Mouse (Mus musculus) liver, adult 2 months (tissue): Measurements from ENCODE around the gene Oxld1. TPM values are rescaled to one million over a fixed set of nuclear protein-coding genes. Genes with fewer than 3 reads are reported as not detected.

Experiments used
- DNase-seq: peaks from one replicate; pipeline ENCODE4 v3.0.0-alpha.2; 2011; ENCODE audit warnings: low read depth, low spot score; ENCODE audit errors: extremely low read depth
- H3K27ac ChIP-seq: fragments of 200-500 bp; replicated peaks from 2 replicates; pipeline ENCODE4 v1.5.1; 2012; ENCODE audit warnings: low read depth, mild to moderate bottlenecking, control low read depth, inconsistent platforms, low read length; ENCODE audit not compliant: insufficient read depth
- H3K27me3 ChIP-seq: fragments of 200-500 bp; 2 replicates; pipeline ENCODE4 v1.6.1; 2012; ENCODE audit warnings: mild to moderate bottlenecking, moderate library complexity, low read length, inconsistent platforms; ENCODE audit not compliant: control insufficient read depth, insufficient read depth
- H3K36me3 ChIP-seq: fragments of 200-500 bp; 2 replicates; pipeline ENCODE4 v1.6.1; 2012; ENCODE audit warnings: low read length, inconsistent platforms; ENCODE audit not compliant: control insufficient read depth, insufficient read depth
- H3K4me1 ChIP-seq: fragments of 200-500 bp; 2 replicates; pipeline ENCODE4 v1.6.1; 2011; ENCODE audit warnings: low read length; ENCODE audit not compliant: control insufficient read depth, insufficient read depth
- H3K4me3 ChIP-seq: fragments of 200-500 bp; 2 replicates; pipeline ENCODE4 v1.5.1; 2011; ENCODE audit warnings: low read depth, mild to moderate bottlenecking, control low read depth, low read length, moderate library complexity; ENCODE audit not compliant: insufficient read depth
- H3K79me2 ChIP-seq: fragments of 200-500 bp; 2 replicates; pipeline ENCODE4 v1.6.1; 2012; ENCODE audit warnings: inconsistent platforms, mild to moderate bottlenecking, low read length, moderate library complexity; ENCODE audit not compliant: control insufficient read depth, insufficient read depth
- H3K9ac ChIP-seq: fragments of 200-500 bp; 2 replicates; pipeline ENCODE4 v1.6.1; 2012; ENCODE audit warnings: low read depth, mild to moderate bottlenecking, control low read depth, inconsistent platforms, low read length
- CTCF ChIP-seq: fragments of 200-500 bp; IDR thresholded peaks from 2 replicates; pipeline ENCODE4 v1.5.1; 2011; ENCODE audit warnings: low read depth, low read length, control low read depth
- POLR2A ChIP-seq: fragments of 200-500 bp; IDR thresholded peaks from 2 replicates; pipeline ENCODE4 v1.6.1; 2011; ENCODE audit warnings: low read length, control low read depth; ENCODE audit not compliant: insufficient read depth; ENCODE audit errors: extremely low read depth
- WGBS: fragments of 180-500 bp; shearing (Covaris S2); methylation state at CpG from one replicate; pipeline ENCODE4 v1.1.7; 2018; 5-methylcytosine and 5-hydroxymethylcytosine counted together
- polyA plus RNA-seq: library from polyadenylated mRNA; depleted of rRNA; stranded (reverse); fragments of >200 nt; gene quantifications from 2 replicates; pipeline ENCODE4 v1.2.3, GENCODE M21; 2012; rRNA removed
- total RNA-seq: library from RNA; depleted of rRNA; stranded (reverse); fragments of >200 nt; gene quantifications from 2 replicates; pipeline ENCODE4 v1.2.3, GENCODE M21; 2014; rRNA removed

Gene Oxld1
- total RNA-seq (20.7 and 28.9 TPM in 2 replicates), polyA plus RNA-seq (29.2 and 32.6 TPM in 2 replicates)

GRCm38 (mm10) chr11:120457772-120458751 is at the start of gene Oxld1, which contains the start of gene Ccdc137:
TSS of gene Oxld1 (minus strand) at chr11:120458068.
TSS of gene Ccdc137 (plus strand) at chr11:120458115.
- TF ChIP-seq CTCF (no peak), POLR2A (peak; percentile 61; the same call in 1 of the 2 replicates)
- Histone ChIP-seq H3K79me2 (0 out of 2 replicates have a peak, but pooled peaks cover 6% of the 10 kb centered on the region), H3K36me3 (no peaks in the 10 kb centered on the region), H3K4me3 (peak within 1 kb of the TSS; percentile 76), H3K27ac (peak within 1 kb of the TSS; percentile 74), H3K9ac (peak within 1 kb of the TSS; percentile 88), H3K27me3 (no peaks in the 10 kb centered on the region), H3K4me1 (peaks cover 4% of the 10 kb centered on the region; the same call in 1 of the 2 replicates)
- peak; percentile 79 for DNase-seq
- 4% methylated on average over 62 of the region's 62 CpGs for WGBS

DNA sequence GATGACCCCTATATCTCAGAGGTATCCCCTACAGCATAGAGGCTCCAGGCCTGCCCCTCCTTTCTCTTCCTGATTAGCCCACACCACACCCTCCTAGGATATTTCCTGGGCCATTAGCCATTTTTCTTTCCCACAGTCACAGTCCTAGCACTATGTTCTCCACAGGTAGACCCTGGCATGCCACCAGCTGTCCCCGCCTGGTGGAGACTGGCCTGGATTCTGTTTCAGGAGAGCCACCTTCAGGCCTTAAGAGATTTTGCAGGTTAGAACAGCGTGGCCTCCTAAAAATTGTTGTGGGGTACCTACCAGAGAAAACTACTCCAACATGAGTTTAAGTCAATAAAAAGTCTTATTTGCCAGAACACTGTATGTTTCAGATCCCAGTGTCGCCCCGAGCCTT is 49.0 kb upstream of the Oxld1 start:
- H3K4me1 ChIP-seq, result peaks cover 25% of the 10 kb centered on the region
- H3K36me3 ChIP-seq, result no peaks in the 10 kb centered on the region
- no peaks in the 10 kb centered on the region for H3K27me3 ChIP-seq
- peak; percentile 77 for DNase-seq
- 46% methylated on average over 4 of the region's 4 CpGs for WGBS
- H3K27ac ChIP-seq, result peak overlapping the region; percentile 63
- no peak overlapping the region for H3K4me3 ChIP-seq
- no peaks in the 10 kb centered on the region for H3K79me2 ChIP-seq
- peak overlapping the region; percentile 36; the same call in 1 of the 2 replicates for H3K9ac ChIP-seq
- TF ChIP-seq CTCF (peak; percentile 80), POLR2A (no peak)

DNA sequence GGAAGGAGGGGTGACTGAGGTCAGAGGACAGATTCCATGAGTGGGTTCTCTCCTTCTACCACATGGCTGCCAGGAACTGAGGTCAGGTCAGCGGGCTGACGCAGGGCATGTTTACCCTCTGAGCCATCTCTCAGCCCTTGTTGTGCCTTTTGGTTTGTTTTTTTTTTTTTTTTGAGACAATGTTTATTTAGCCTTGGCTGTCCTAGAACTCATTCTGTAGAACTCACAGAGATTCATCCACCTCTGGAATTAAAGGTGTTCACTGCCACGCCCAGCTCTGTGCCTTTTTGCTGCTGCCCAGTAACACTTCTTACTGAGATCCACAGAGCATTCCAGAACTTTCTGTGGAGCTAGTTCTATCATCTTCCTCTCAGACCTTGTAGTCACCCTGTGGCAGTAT is 47.8 kb upstream of the Oxld1 start:
- no peak for TF ChIP-seq POLR2A
- no peak for TF ChIP-seq CTCF
- DNase-seq, result peak; percentile 95
- H3K9ac ChIP-seq, result no peak overlapping the region; the same call in 1 of the 2 replicates
- no peaks in the 10 kb centered on the region for H3K36me3 ChIP-seq
- H3K4me3 ChIP-seq, result no peak overlapping the region
- 24% methylated on average over 3 of the region's 3 CpGs for WGBS
- no peaks in the 10 kb centered on the region for H3K79me2 ChIP-seq
- H3K4me1 ChIP-seq, result peaks cover 30% of the 10 kb centered on the region
- peak overlapping the region; percentile 63 for H3K27ac ChIP-seq
- no peaks in the 10 kb centered on the region for H3K27me3 ChIP-seq

DNA sequence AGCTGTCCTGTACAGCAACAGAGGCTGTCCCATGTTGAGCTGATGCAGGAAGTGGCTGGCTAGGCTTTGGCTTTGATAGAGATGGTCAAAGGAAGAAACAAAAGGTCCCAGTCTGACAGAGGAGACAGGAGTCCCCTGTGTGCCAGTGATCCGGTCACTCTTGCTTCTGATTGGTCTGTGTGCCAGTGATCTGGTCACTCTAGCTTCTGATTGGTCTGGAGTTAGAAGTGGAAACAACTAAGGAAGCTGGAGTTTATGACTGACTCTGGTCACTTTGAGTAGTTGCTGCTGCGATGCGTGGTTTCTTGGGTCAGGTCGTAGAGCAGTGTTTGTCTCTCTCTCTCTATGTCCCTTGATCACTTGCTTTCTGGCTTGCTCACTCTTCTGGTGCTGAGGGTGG is 43.8 kb upstream of the Oxld1 start:
- DNase-seq, result no peak
- TF ChIP-seq CTCF (no peak), POLR2A (no peak)
- Histone ChIP-seq H3K9ac (no peak overlapping the region), H3K36me3 (peaks cover 4% of the 10 kb centered on the region; the same call in 1 of the 2 replicates), H3K79me2 (no peaks in the 10 kb centered on the region), H3K27ac (no peak overlapping the region), H3K4me1 (peaks cover 31% of the 10 kb centered on the region), H3K27me3 (no peaks in the 10 kb centered on the region), H3K4me3 (no peak overlapping the region)
- WGBS, result 78% methylated on average over 4 of the region's 4 CpGs

DNA sequence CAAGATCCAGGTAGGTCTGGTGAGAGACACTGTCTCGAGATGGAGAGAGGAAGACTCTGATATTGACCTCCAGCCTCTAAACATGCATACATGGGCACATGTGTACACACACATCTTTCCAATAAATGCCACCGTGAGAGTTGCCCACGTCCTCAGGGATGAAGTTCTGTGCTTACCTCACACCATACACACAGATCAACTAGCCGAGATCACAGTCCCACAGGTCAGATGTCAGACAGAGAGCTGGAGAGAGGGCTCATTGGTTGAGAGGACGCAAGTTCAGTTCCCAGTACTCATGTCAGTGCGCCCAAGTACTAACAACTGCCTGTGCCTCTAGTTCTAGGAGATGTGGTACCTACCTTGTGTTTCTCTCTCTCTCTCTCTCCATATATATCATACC is 43.1 kb upstream of the Oxld1 start:
- peak overlapping the region; percentile 14 for H3K27ac ChIP-seq
- H3K4me1 ChIP-seq, result peaks cover 28% of the 10 kb centered on the region
- no peaks in the 10 kb centered on the region for H3K79me2 ChIP-seq
- peak; percentile 87 for DNase-seq
- H3K36me3 ChIP-seq, result peaks cover 7% of the 10 kb centered on the region
- 8% methylated on average over 6 of the region's 6 CpGs for WGBS
- no peak for TF ChIP-seq POLR2A
- no peak for TF ChIP-seq CTCF
- no peak overlapping the region for H3K4me3 ChIP-seq
- no peak overlapping the region for H3K9ac ChIP-seq
- no peaks in the 10 kb centered on the region for H3K27me3 ChIP-seq

DNA sequence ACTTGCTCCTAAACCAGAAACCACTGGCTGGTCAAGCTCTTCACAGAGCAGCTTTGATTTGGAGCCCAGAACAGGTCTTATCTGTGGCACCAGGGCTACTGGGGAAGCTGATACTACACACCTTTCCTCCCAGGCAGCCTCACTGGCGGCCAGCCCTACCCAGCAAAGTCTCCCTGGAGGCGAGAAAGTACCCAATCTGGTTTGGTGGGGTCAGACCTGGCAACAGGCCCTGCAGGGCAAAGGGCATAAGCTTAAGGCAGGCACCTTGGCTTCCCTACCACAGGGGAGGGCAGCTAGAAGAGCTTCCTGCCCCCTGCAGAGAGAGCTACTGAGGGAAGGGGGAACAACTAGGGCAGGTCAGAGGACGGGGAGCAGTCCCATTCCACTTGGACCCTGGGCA is 42.5 kb upstream of the Oxld1 start:
- H3K27ac ChIP-seq, result peak overlapping the region; percentile 42

More for the DNA sequence above, 42.5 kb upstream of the Oxld1 start:
- TF ChIP-seq CTCF (0 out of 2 replicates have a peak, but pooled peaks have one; percentile 12), POLR2A (0 out of 2 replicates have a peak, but pooled peaks have one; percentile 24)
- Histone ChIP-seq H3K4me1 (peaks cover 24% of the 10 kb centered on the region), H3K9ac (peak overlapping the region; percentile 0), H3K36me3 (peaks cover 13% of the 10 kb centered on the region), H3K27me3 (no peaks in the 10 kb centered on the region), H3K4me3 (no peak overlapping the region), H3K79me2 (no peaks in the 10 kb centered on the region)
- 7% methylated on average over 3 of the region's 3 CpGs for WGBS
- DNase-seq, result peak; percentile 94
